Mouse (Mus musculus): ENCODE measurements around the gene Otop2. TPM values are rescaled to one million over a fixed set of nuclear protein-coding genes. Genes with fewer than 3 reads are reported as not detected.

Gene Otop2
- total and polyA plus RNA-seq, 2 experiments from 2014 or later, result not detected

DNA sequence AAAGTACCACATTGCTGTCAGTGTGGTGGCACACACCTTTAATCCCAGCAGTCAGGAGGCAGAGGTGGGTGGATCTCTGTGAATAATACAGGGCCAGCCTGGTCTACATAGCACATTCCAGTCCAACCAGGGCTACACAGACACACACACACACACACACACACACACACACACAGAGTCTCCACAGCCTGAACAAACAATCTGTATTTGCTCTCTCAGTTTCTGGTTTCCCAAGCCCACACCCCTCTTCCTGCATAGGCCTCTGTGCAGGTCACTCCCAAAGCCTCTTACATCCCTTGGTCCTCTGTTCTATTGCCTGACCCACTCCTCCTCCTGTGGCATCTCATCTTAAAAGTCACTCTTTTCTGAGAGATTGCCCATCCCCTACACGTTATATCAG lies 65.1 kb downstream of the Otop2 start:
- H3K4me1 ChIP-seq (ENCODE audit: control insufficient read depth, insufficient read depth), result peaks cover 19% of the 10 kb centered on the region
- no peak for TF ChIP-seq EP300 (IDR thresholded peaks at IDR 0.05; ENCODE audit: low read depth)
- TF ChIP-seq CTCF (IDR thresholded peaks at IDR 0.05; ENCODE audit: low read depth), result no peak
- no peak overlapping the region for H3K9ac ChIP-seq (replicated peaks; ENCODE audit: low read depth, low read length)
- peaks cover 12% of the 10 kb centered on the region; the same call in 1 of the 2 replicates for H3K27me3 ChIP-seq (ENCODE audit: control insufficient read depth, insufficient read depth, low read length)
- H3K4me2 ChIP-seq (ENCODE audit: low read depth, low read length), result no peak overlapping the region
- ATAC-seq (ENCODE audit: insufficient read depth, low read depth) (no peak), DNase-seq (ENCODE audit: low spot score) (no peak)
- H3K27ac ChIP-seq (ENCODE audit: low read depth), result no peak overlapping the region
- whole genome bisulfite sequencing, result 79% methylated on average over 1 of the region's 1 CpGs
- H3K9me3 ChIP-seq (replicated peaks; ENCODE audit: control insufficient read depth, low read length), result no peaks in the 10 kb centered on the region
- no peaks in the 10 kb centered on the region for H3K36me3 ChIP-seq (replicated peaks; ENCODE audit: control insufficient read depth, insufficient read depth, low read length)
- H3K4me3 ChIP-seq (ENCODE audit: low read depth, low read length), result no peak overlapping the region

- peaks cover 12% of the 10 kb centered on the region; the same call in 1 of the 2 replicates for H3K4me1 ChIP-seq (ENCODE audit: control insufficient read depth, insufficient read depth)
- no peak overlapping the region for H3K9ac ChIP-seq (replicated peaks; ENCODE audit: low read depth, low read length)
- no peak overlapping the region for H3K4me2 ChIP-seq (ENCODE audit: low read depth, low read length)
- H3K36me3 ChIP-seq (replicated peaks; ENCODE audit: control insufficient read depth, insufficient read depth, low read length), result no peaks in the 10 kb centered on the region
- no peak overlapping the region for H3K27ac ChIP-seq (ENCODE audit: low read depth)
- WGBS, result 40% methylated on average over 2 of the region's 2 CpGs
- TF ChIP-seq EP300 (IDR thresholded peaks at IDR 0.05; ENCODE audit: low read depth), result no peak
- TF ChIP-seq CTCF (IDR thresholded peaks at IDR 0.05; ENCODE audit: low read depth), result no peak
- DNase-seq (ENCODE audit: low spot score), result no peak
- no peak overlapping the region for H3K4me3 ChIP-seq (ENCODE audit: low read depth, low read length)
- no peak for ATAC-seq (ENCODE audit: insufficient read depth, low read depth)
- H3K9me3 ChIP-seq (replicated peaks; ENCODE audit: control insufficient read depth, low read length), result no peaks in the 10 kb centered on the region
- 0 out of 2 replicates have a peak, but pooled peaks cover 6% of the 10 kb centered on the region for H3K27me3 ChIP-seq (ENCODE audit: control insufficient read depth, insufficient read depth, low read length)
These were observed 65.8 kb downstream of the Otop2 start for GRCm38 (mm10) chr11:115372737-115373136.

DNA sequence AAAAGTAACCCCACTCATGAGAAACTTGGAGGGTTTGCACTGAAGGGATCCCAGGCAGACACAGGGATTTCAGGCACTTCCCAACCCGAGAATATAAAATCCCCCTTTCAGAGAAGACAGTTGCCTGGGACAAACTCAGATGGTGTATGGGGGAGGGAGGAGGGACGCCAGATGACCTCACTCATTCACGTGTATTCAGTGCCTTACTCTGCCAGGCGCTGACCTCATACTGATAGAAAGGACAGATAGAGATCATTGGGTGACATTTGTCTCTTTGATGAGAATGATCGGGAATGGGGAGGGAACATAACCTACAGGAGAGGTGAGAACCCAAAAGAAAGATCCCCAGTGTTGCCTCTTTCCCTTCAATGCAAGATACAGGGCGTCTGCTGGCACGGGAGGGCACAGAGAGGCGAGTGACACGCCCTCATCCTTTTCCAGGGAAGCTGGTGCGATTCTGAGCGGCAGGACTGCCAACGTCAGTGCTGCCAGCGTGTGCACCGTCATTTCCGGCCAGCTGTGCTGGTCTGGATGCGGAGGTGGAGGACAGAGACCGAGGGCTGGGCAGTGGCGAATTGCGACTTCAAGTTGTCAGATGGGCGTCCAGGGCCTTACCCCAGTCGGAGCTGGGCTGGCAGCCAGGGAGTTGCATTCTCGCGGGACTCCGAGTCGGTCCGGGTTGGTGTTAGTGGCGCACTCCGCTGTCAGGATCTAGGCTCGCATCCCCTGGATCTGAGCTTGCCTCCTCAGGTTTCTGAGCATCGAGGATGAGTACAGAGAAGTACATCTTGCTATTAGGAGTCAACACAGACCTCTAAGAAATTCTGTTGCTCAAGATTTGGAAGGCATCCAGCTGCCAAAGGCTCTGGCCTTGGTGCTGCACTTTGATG lies 67.1 kb downstream of the Otop2 start:
- H3K27ac ChIP-seq (ENCODE audit: low read depth), result peak overlapping the region; percentile 3; the same call in 1 of the 2 replicates
- H3K9ac ChIP-seq (replicated peaks; ENCODE audit: low read depth, low read length), result no peak overlapping the region
- no peaks in the 10 kb centered on the region for H3K36me3 ChIP-seq (replicated peaks; ENCODE audit: control insufficient read depth, insufficient read depth, low read length)
- peak overlapping the region; percentile 28 for H3K4me3 ChIP-seq (ENCODE audit: low read depth, low read length)
- H3K27me3 ChIP-seq (ENCODE audit: control insufficient read depth, insufficient read depth, low read length), result 0 out of 2 replicates have a peak, but pooled peaks cover 6% of the 10 kb centered on the region
- peaks cover 12% of the 10 kb centered on the region; the same call in 1 of the 2 replicates for H3K4me1 ChIP-seq (ENCODE audit: control insufficient read depth, insufficient read depth)
- ATAC-seq (ENCODE audit: insufficient read depth, low read depth) (peak; percentile 80), DNase-seq (ENCODE audit: low spot score) (peak; percentile 56)
- peak overlapping the region; percentile 61 for H3K4me2 ChIP-seq (ENCODE audit: low read depth, low read length)
- 2% methylated on average over 30 of the region's 30 CpGs for WGBS
- TF ChIP-seq CTCF (IDR thresholded peaks at IDR 0.05; ENCODE audit: low read depth) (no peak), EP300 (IDR thresholded peaks at IDR 0.05; ENCODE audit: low read depth) (no peak)
- H3K9me3 ChIP-seq (replicated peaks; ENCODE audit: control insufficient read depth, low read length), result no peaks in the 10 kb centered on the region; the same call in 1 of the 2 replicates

DNA sequence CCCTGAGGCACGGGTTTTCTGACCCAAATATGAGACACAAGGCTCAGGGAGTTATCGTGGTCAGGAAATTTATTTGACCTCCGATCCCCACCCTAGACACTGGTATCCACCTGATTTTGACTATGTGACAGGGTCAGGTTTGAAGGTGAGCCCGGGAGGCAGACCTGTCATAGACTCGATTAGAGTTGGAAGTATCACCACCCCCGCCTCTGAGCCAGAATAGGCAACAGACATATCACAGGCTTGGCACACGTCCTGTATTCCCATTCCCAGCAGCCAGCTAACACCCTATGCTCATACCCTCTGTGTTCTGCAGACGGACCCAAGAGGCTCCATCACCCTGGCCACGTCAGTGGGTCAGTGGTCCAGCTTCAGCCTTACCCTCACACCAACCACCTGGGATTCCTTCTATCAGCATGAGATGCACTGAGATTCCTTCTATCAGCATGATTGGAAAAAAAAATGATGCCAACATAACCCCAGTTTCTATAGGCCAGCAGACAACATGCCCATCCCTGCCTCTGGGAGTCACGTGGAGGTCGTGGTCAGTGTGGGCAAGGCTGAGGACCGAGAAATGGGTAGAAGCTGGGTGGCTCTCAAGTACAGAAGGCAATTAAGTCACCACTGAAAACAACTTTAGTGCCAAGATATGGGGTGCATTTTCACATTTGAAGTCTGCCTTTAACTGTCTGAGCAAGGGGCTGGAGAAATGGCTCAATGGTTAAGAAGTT lies 67.9 kb downstream of the Otop2 start:
- H3K9ac ChIP-seq (replicated peaks; ENCODE audit: low read depth, low read length), result no peak overlapping the region
- H3K4me1 ChIP-seq (ENCODE audit: control insufficient read depth, insufficient read depth), result peaks cover 12% of the 10 kb centered on the region; the same call in 1 of the 2 replicates
- WGBS, result 40% methylated on average over 12 of the region's 12 CpGs
- no peak overlapping the region for H3K27ac ChIP-seq (ENCODE audit: low read depth)
- no peaks in the 10 kb centered on the region; the same call in 1 of the 2 replicates for H3K9me3 ChIP-seq (replicated peaks; ENCODE audit: control insufficient read depth, low read length)
- no peak for DNase-seq (ENCODE audit: low spot score)
- ATAC-seq (ENCODE audit: insufficient read depth, low read depth), result peak; percentile 28; the same call in 1 of the 2 replicates
- no peaks in the 10 kb centered on the region for H3K36me3 ChIP-seq (replicated peaks; ENCODE audit: control insufficient read depth, insufficient read depth, low read length)
- H3K4me2 ChIP-seq (ENCODE audit: low read depth, low read length), result peak overlapping the region; percentile 61
- H3K27me3 ChIP-seq (ENCODE audit: control insufficient read depth, insufficient read depth, low read length), result 0 out of 2 replicates have a peak, but pooled peaks cover under 1% of the 10 kb centered on the region
- TF ChIP-seq EP300 (IDR thresholded peaks at IDR 0.05; ENCODE audit: low read depth) (no peak), CTCF (IDR thresholded peaks at IDR 0.05; ENCODE audit: low read depth) (no peak)
- peak overlapping the region; percentile 28; the same call in 1 of the 2 replicates for H3K4me3 ChIP-seq (ENCODE audit: low read depth, low read length)

- no peak for DNase-seq (ENCODE audit: low spot score)
- H3K9me3 ChIP-seq (replicated peaks; ENCODE audit: control insufficient read depth, low read length), result no peaks in the 10 kb centered on the region; the same call in 1 of the 2 replicates
These were observed 69.8 kb downstream of the Otop2 start for GRCm38 (mm10) chr11:115376722-115377121.

More at GRCm38 (mm10) chr11:115376722-115377121, 69.8 kb downstream of the Otop2 start:
- Histone ChIP-seq H3K4me2 (ENCODE audit: low read depth, low read length) (no peak overlapping the region), H3K27ac (ENCODE audit: low read depth) (no peak overlapping the region), H3K27me3 (ENCODE audit: control insufficient read depth, insufficient read depth, low read length) (no peaks in the 10 kb centered on the region), H3K36me3 (replicated peaks; ENCODE audit: control insufficient read depth, insufficient read depth, low read length) (no peaks in the 10 kb centered on the region), H3K4me3 (ENCODE audit: low read depth, low read length) (no peak overlapping the region), H3K4me1 (ENCODE audit: control insufficient read depth, insufficient read depth) (peaks cover 12% of the 10 kb centered on the region; the same call in 1 of the 2 replicates), H3K9ac (replicated peaks; ENCODE audit: low read depth, low read length) (no peak overlapping the region)
- WGBS, result 65% methylated on average over 7 of the region's 7 CpGs
- TF ChIP-seq EP300 (IDR thresholded peaks at IDR 0.05; ENCODE audit: low read depth) (no peak), CTCF (IDR thresholded peaks at IDR 0.05; ENCODE audit: low read depth) (no peak)
- ATAC-seq (ENCODE audit: insufficient read depth, low read depth), result no peak

Measured in heart, postnatal 0 days (tissue).